Mouse (Mus musculus): ENCODE measurements around the gene Uri1. TPM values are rescaled to one million over a fixed set of nuclear protein-coding genes. Genes with fewer than 3 reads are reported as not detected.
A peak's percentile ranks its signal among the peaks of the same experiment; 100 is the strongest.

The Uri1 gene
- total RNA-seq, 2 experiments from 2014 or later, result 40.4 to 49.5 TPM

GRCm38 (mm10) chr7:38018416-38019368 is 4.7 kb downstream of the Uri1 start:
- peak; percentile 33 to 68 for DNase-seq (ENCODE audit: low spot score in 2 of 2)

- DNase-seq (ENCODE audit: low spot score in 2 of 2), result no peak
Measured at GRCm38 (mm10) chr7:38015356-38015755, 8.0 kb downstream of the Uri1 start.

- no peak for DNase-seq (ENCODE audit: low spot score in 2 of 2)
Measured at GRCm38 (mm10) chr7:38013946-38014345, 9.4 kb downstream of the Uri1 start.

- no peak for DNase-seq (ENCODE audit: low spot score in 2 of 2)
Measured at GRCm38 (mm10) chr7:38012811-38013210, 10.5 kb downstream of the Uri1 start.

- DNase-seq (ENCODE audit: low spot score in 2 of 2), result no peak
Measured at GRCm38 (mm10) chr7:38008359-38008758, 15.0 kb downstream of the Uri1 start.

GRCm38 (mm10) chr7:38002451-38002850 is 20.9 kb downstream of the Uri1 start:
- no peak for DNase-seq (ENCODE audit: low spot score in 2 of 2)

- no peak for DNase-seq (ENCODE audit: low spot score in 2 of 2)
Measured at GRCm38 (mm10) chr7:37999691-38000090, 23.7 kb downstream of the Uri1 start.

- DNase-seq (ENCODE audit: low spot score in 2 of 2), result no peak
Measured at GRCm38 (mm10) chr7:37992861-37993260, 30.5 kb downstream of the Uri1 start.

- DNase-seq (ENCODE audit: low spot score in 2 of 2), result no peak
Measured at GRCm38 (mm10) chr7:37984866-37985265, 38.5 kb downstream of the Uri1 start.

- no peak for DNase-seq (ENCODE audit: low spot score in 2 of 2)
Measured at GRCm38 (mm10) chr7:37983471-37983870, 39.9 kb downstream of the Uri1 start.

- DNase-seq (ENCODE audit: low spot score in 2 of 2), result no peak
Measured at GRCm38 (mm10) chr7:37979729-37980128, 43.6 kb downstream of the Uri1 start.

- DNase-seq (ENCODE audit: low spot score in 2 of 2), result no peak
Measured at GRCm38 (mm10) chr7:37978412-37978811, 44.9 kb downstream of the Uri1 start.

- no peak for DNase-seq (ENCODE audit: low spot score in 2 of 2)
Measured at GRCm38 (mm10) chr7:37977676-37978075, 45.7 kb downstream of the Uri1 start.

GRCm38 (mm10) chr7:37972999-37973555 is 50.3 kb downstream of the Uri1 start:
- DNase-seq (ENCODE audit: low spot score in 2 of 2), result no peak

- no peak for DNase-seq (ENCODE audit: low spot score in 2 of 2)
Measured at GRCm38 (mm10) chr7:37972571-37972970, 50.8 kb downstream of the Uri1 start.

GRCm38 (mm10) chr7:37962326-37962725 is 61.0 kb downstream of the Uri1 start:
- DNase-seq (ENCODE audit: low spot score in 2 of 2), result no peak

GRCm38 (mm10) chr7:37961247-37961646 is 62.1 kb downstream of the Uri1 start:
- no peak for DNase-seq (ENCODE audit: low spot score in 2 of 2)

GRCm38 (mm10) chr7:37951841-37952240 is 71.5 kb downstream of the Uri1 start:
- DNase-seq (ENCODE audit: low spot score in 2 of 2), result no peak

GRCm38 (mm10) chr7:37936459-37936858 is 86.9 kb downstream of the Uri1 start:
- DNase-seq (ENCODE audit: low spot score in 2 of 2), result no peak

GRCm38 (mm10) chr7:37935786-37936185 is 87.6 kb downstream of the Uri1 start:
- no peak for DNase-seq (ENCODE audit: low spot score in 2 of 2)

GRCm38 (mm10) chr7:37934770-37935182 is 88.6 kb downstream of the Uri1 start:
- no peak for DNase-seq (ENCODE audit: low spot score in 2 of 2)

GRCm38 (mm10) chr7:37933754-37934308 is 89.5 kb downstream of the Uri1 start:
- no peak for DNase-seq (ENCODE audit: low spot score in 2 of 2)
